Mouse (Mus musculus) kidney, adult 11 months (tissue): ENCODE measurements at regions not wholly inside any gene's neighbourhood (a gene's known extent, or its start where the extent isn't known, plus 50 kb on each side); places are given as distances from the start of the nearest gene placed in this dataset.

Source experiments
- DNase-seq: peaks from one replicate; pipeline ENCODE4 v3.0.0; 2022

DNA sequence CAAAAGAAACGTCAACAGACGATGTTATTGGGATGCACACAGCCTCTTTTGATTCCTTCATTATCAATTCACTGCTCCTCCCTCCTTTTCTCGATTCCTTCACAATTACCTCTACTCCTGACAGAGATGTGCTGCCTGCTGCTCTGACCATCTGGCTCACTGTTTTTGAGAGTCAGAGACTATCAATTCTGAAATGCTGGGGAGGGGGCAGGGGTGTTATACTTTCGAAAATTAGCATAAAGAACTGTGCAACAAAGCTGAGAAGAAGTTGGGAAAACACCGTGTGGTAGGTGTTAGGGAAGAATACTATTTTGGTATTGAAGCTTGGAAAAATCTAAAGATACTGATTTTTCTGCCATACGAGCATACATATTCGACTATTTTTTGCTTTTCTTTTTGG, 96.4 kb downstream of the Nedd1 start:
- DNase-seq, result no peak

- no peak for DNase-seq
These were observed 106.4 kb downstream of the Nedd1 start for GRCm38 (mm10) chr10:92615684-92616379.

GRCm38 (mm10) chr10:92614341-92614740, 107.9 kb downstream of the Nedd1 start:
- no peak for DNase-seq

DNA sequence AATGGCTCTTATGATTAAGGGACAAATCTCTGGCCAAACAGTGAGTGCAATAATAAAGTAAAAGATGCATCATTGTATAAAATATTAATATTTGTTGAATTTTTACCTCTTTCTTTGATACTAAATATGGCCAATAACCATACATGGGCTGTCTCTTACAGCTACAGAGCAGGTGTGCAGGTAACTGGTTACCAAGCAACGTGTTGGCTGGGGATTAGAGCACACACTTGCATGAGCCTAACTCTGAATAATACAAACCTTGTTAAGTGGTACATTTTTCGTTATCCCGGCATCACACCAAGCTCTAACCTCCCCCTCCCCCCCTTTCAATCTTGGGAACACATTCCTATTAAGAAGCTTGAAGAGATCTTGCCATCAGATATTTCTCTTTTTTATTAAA, 111.2 kb downstream of the Nedd1 start:
- DNase-seq, result no peak

GRCm38 (mm10) chr10:92606761-92607160, 115.5 kb downstream of the Nedd1 start:
- no peak for DNase-seq

DNA sequence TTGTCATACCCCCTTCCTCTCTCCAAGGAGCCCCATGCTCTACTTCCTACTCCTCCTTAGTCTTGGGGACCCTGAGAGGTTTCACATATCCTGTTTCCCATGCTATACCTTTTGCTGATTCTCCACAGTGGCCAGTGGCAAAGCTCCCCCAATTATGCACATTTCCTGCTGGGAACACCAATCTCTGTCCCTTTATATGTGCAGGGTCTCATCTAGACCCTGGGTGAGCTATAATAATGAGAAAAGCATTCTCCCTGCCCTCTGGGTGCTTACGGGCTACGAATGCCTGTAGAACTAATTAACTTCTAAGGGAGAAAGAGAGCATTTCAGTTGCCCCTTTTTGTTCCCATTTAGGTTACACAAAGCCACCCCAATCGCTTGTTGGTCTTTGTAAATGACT, 116.6 kb downstream of the Nedd1 start:
- no peak for DNase-seq

DNA sequence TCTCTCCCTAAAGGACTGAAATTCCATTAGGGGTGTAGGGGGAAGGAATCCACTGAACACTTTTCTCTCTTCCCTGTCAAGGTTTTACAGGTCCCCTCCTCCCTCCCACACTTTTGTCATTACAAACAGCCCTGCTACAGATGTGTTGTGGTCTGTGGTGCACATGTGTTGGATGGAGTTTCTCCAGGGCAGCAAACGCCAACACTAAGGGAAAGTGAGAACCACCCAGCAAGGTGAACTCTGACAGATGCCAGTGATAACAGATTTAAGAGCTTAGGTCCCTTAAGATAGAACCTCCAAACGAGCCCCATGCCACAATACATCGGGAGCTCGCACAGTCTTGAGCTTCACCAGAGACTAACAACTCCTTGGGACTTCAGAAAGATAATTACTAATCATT, 122.1 kb downstream of the Nedd1 start:
- DNase-seq, result no peak

DNA sequence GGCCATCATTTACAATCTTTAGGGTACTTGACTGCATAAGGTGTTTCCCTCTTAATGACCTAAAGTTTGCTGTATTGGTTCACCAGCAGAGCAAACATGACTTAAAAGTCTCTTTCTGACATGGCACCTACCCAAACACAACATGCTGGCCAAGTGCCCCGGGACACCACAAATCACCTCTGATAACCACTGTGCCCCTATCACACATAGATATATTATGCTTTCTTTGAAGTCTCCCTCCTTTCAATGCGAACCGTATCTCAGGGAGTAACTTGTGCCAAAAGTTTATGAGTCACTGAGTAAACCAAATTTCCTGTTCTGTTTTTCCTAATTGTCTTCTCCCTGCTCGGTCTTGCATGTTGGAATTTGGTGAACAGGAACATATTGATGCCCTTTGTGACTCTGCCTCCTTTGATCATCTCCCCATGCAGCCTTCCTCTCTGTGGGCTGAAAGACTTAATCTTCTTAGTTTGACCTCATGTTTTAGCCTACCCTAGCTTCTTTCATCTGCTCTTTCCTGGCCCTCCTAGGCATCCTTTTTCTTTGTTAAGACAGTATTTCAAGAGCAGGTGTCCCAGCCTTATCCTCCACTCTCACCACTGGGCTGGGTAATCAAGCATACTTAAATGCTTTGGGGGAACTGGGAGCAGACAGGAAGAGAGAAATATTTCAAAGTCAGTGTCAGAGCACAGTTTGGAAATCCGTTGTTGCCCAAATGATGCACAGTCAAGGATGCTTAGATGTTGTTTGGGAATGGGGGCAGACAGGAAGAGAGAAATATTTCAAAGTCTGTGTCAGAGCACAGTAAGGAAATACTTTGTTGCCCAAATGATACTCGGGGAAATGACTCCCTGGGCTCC, 126.5 kb downstream of the Nedd1 start:
- no peak for DNase-seq

DNA sequence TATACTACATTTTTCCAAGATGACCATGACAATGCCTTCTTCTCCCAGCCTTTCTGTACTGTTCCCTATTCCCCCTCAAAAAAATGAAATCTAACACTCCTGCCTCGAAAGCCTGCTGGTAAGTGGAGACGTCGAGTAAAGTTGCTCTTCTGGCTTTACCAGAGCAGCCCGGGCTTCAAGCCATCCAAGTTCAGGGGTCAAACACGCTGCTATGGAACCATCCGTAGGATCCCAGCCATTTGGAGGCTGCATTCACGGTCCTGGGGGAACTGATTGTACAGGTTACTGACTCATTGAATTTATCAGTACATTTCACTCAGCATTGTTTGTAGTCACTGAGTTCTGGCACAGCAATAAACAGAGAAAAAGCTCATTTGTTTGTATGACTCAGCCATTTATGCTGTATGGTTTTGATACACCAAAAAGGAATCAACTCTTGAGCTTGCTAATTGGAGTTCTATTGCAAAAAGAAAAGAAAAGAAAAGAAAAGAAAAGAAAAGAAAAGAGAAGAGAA, 128.2 kb downstream of the Nedd1 start:
- no peak for DNase-seq

GRCm38 (mm10) chr10:92578872-92579271, 143.3 kb downstream of the Nedd1 start:
- DNase-seq, result no peak

- no peak for DNase-seq
These were observed 151.7 kb downstream of the Nedd1 start for GRCm38 (mm10) chr10:92570496-92570895.

- no peak for DNase-seq
These were observed 164.8 kb downstream of the Nedd1 start for GRCm38 (mm10) chr10:92557463-92557862.

DNA sequence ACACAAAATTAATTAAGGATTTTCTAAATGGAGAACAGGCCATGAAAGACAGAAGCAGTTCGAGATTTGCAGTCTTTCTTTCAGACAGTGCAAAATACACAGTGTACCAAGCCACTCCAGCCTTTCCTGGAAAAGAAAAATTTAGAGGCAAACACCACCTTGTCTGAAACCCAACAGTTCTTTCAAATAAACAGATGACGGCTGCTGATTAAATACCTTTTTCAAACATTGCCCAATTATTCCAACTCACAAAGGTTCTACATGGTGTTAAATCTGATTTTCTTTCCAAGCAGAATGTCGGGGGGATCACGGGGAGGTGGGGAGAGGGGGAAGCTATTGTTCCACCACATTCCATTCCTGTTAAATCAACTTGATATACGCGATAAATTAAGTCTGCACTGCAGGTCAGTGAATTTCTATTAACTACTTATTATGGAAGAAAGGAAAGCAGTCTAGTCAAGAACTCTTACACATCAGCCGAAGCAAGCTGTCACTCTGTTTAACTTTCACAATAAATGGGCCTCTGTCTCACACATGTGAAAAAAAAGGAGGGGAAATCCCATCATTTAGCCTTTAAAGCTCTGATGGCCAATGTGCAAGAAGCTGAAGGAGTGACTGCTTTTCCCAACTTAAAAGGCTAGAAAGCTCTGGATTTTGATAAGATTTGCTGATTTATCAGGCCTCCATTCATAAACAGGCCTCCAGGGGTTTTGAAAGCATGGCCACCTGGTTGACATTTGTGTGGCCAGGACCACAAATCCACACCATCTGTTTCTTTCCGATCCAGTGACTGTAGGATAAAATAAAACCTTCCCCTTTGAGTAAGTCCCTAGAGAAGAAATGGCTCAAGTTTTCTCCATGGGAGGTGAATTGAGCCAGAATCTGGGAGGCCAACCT, 165.4 kb downstream of the Nedd1 start:
- no peak for DNase-seq

GRCm38 (mm10) chr10:92555727-92556525, 166.3 kb downstream of the Nedd1 start:
- no peak for DNase-seq

- DNase-seq, result no peak
These were observed 168.3 kb downstream of the Nedd1 start for GRCm38 (mm10) chr10:92553966-92554365.

GRCm38 (mm10) chr10:92548875-92549586, 173.2 kb downstream of the Nedd1 start:
- DNase-seq, result no peak

DNA sequence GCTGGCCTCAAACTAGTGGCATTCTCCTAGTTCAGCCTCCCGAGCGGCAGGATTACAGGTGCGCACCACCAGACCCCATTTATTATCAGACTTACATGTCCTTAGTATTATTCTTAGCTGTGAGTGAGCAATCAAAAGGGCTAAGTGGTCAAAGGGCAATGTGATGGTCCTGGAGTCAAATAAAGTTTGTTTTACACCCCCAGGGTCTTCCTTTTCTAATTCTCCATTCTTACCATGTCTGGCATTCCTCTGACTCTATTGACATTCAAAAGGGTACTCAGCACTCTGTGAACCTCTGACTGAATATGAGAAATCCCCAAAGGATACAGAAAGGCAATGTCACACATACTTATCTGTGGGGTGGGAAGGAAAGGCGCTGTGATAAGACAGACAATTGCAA, 183.8 kb downstream of the Nedd1 start:
- DNase-seq, result no peak

DNA sequence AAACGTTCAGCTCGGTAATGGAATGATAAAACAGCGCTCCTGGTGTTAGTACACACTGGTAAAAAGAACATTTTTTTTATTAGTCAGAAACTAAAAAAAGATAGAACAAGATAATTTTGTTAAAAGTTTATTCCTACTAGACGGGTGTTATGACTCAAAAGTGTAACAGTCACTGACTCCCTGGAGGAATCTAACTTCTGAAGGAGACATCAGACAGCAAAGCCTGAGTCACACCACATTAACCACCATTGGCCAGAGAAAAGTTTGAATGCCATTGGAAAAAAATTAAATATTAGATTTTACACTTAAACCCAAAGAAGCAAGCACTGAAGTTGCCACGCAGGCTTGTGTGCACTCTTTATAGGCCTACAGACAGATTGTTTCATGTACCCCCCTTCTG, 205.3 kb downstream of the Nedd1 start:
- no peak for DNase-seq

GRCm38 (mm10) chr10:92511769-92512168, 210.5 kb downstream of the Nedd1 start:
- no peak for DNase-seq

DNA sequence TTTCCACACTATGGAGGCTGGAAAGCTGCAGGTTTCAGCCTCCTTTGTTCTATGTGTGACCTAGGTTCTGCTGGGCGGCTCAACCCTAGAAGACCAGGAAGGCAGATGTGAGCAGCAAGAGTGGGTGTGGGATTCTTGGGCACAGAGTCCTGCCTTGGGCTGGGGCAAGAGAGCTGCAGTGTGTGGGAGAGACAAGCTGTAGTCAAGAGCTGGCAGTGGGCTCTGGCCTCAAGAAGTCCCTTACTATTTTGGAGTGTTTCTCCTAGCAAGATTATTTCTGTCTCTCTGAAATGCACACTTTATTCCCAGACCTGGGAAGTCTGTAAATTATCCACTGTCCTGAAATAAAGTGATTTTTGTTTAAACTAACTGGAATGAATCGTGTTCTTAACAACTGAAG, 211.5 kb downstream of the Nedd1 start:
- DNase-seq, result no peak

DNA sequence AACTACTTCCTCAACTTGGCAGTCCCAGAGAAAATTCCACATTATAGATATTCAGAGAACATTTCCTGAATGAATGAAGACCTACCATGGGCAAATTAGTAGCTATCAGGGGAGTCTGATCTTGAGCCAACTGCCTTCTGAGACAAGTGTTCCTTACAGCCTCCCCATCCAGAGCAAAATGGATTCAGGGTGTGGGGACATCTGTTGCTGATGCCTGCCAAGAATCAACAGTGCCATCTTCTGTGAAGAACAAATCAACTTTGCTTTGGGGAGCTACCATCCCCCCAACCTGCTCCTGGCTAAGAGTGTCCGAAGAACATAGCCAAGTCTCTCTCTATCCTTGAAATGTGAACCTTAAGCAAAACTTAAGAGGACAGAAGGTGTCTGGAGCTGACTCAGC, 217.9 kb downstream of the Nedd1 start:
- DNase-seq, result no peak

- peak; percentile 24 for DNase-seq
These were observed 238.6 kb downstream of the Nedd1 start for GRCm38 (mm10) chr10:92483592-92483991.
